ENCODE assay signal across 10 mouse cellular contexts in the genomic region with DNA sequence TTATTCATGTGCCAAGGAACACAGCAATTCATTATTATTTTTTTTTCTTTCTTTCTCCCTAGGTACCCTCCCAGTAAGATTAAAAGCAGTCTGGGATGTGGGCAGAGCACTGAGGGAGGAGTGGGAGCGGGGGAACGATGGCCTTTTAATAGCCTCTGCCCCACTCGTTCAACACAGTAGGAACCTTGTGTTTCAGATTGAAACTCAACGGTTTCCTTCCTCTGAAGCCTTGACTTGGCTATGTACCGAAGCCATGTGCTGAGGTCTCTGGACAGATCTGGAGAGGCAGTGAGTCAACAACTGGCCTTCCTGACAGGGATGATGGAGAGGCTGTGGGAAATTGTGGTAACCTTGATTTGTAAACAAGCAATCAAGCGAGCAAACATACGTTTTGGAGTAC.
DNase-seq lines count a peak whose midpoint lies in the region; ATAC-seq and TF ChIP-seq lines count a peak whose summit lies in the region.
"Had no signal": no experiment of that assay in that cellular context is flagged by ENCODE, and none has a peak within 500 bp of the region (broad histone marks: within the 10 kb centered on the region; RNA-seq: fewer than 3 reads in every experiment).

No protein-coding gene starts in this region.

- no peak for DNase-seq in lung, adult 2 months
- DNase-seq in kidney, adult 8-10 months = peak; percentile 5 to 18
- DNase-seq in yolk sac, embryonic 10.5 days (ENCODE audit: low spot score) = no peak
- DNase-seq in left cerebral cortex, postnatal 25 days (ENCODE audit: low spot score in 2 of 2) = no peak
- DNase-seq: cerebellum, postnatal 25 days had no signal

- no peak for ATAC-seq in lung, embryonic 15.5 days (ENCODE audit: borderline replicate concordance, extremely low read depth, low FRiP score, low TSS enrichment)
- ATAC-seq in embryonic facial prominence, embryonic 15.5 days (ENCODE audit: insufficient number of reproducible peaks, low FRiP score, low TSS enrichment, low read depth) = no peak
- ATAC-seq in stomach, embryonic 14.5 days (ENCODE audit: insufficient number of reproducible peaks, insufficient read depth, low FRiP score, low read depth) = no peak
- ATAC-seq in erythroblast, adult 5-6 weeks (replicated peaks; ENCODE audit: low FRiP score, poor library complexity, severe bottlenecking) = no peak
- ATAC-seq: Patski had no signal

- H3K4me2 ChIP-seq in lung, embryonic 15.5 days = no peak overlapping the region
- no peak overlapping the region for H3K4me2 ChIP-seq in embryonic facial prominence, embryonic 15.5 days (replicated peaks)
- no peak overlapping the region for H3K4me2 ChIP-seq in stomach, embryonic 14.5 days (replicated peaks; ENCODE audit: low read depth, low read length)

- H3K27me3 ChIP-seq in lung, embryonic 15.5 days = no peaks in the 10 kb centered on the region
- H3K27me3 ChIP-seq in embryonic facial prominence, embryonic 15.5 days = no peaks in the 10 kb centered on the region
- no peaks in the 10 kb centered on the region for H3K27me3 ChIP-seq in stomach, embryonic 14.5 days (ENCODE audit: control insufficient read depth, insufficient read depth, low read length)
- H3K27me3 ChIP-seq: Patski had no signal

- no peak overlapping the region for H3K9ac ChIP-seq in lung, embryonic 15.5 days
- no peak overlapping the region for H3K9ac ChIP-seq in embryonic facial prominence, embryonic 15.5 days
- no peak overlapping the region for H3K9ac ChIP-seq in stomach, embryonic 14.5 days (replicated peaks; ENCODE audit: low read depth, low read length)

- intact Hi-C loops in left cerebral cortex, postnatal 25 days (cut with DNase I) = no loop called here

- H3K36me3 ChIP-seq in lung, embryonic 15.5 days = no peaks in the 10 kb centered on the region
- no peaks in the 10 kb centered on the region for H3K36me3 ChIP-seq in embryonic facial prominence, embryonic 15.5 days
- no peaks in the 10 kb centered on the region for H3K36me3 ChIP-seq in stomach, embryonic 14.5 days (ENCODE audit: control insufficient read depth, insufficient read depth, low read length)

- WGBS in lung, embryonic 15.5 days = 23% methylated on average over 7 of the region's 7 CpGs
- WGBS in lung, adult 2 months = 30% methylated on average over 7 of the region's 7 CpGs
- WGBS in embryonic facial prominence, embryonic 15.5 days = 53% methylated on average over 7 of the region's 7 CpGs
- 48% methylated on average over 7 of the region's 7 CpGs for WGBS in stomach, embryonic 14.5 days

- H3K4me3 ChIP-seq in lung, embryonic 15.5 days = no peak overlapping the region
- H3K4me3 ChIP-seq in lung, adult 2 months (replicated peaks; ENCODE audit: extremely low read depth, low read depth, low read length) = no peak overlapping the region
- H3K4me3 ChIP-seq in embryonic facial prominence, embryonic 15.5 days (replicated peaks) = no peak overlapping the region
- no peak overlapping the region for H3K4me3 ChIP-seq in stomach, embryonic 14.5 days (ENCODE audit: low read depth, low read length)

- TF ChIP-seq CTCF in lung, adult 2 months (IDR thresholded peaks at IDR 0.05; ENCODE audit: insufficient read depth, low read length) = no peak

- peaks cover 71% of the 10 kb centered on the region for H3K4me1 ChIP-seq in lung, embryonic 15.5 days
- peaks cover 5% of the 10 kb centered on the region; the same call in 1 of the 2 replicates for H3K4me1 ChIP-seq in lung, adult 2 months (ENCODE audit: control insufficient read depth, insufficient read depth, low read length)
- peaks cover 67% of the 10 kb centered on the region for H3K4me1 ChIP-seq in embryonic facial prominence, embryonic 15.5 days
- peaks cover 47% of the 10 kb centered on the region for H3K4me1 ChIP-seq in stomach, embryonic 14.5 days (ENCODE audit: control insufficient read depth, insufficient read depth, low read length)

- peak overlapping the region; percentile 94 for H3K27ac ChIP-seq in lung, embryonic 15.5 days
- peak overlapping the region; percentile 77 for H3K27ac ChIP-seq in embryonic facial prominence, embryonic 15.5 days (replicated peaks)
- peak overlapping the region; percentile 52 for H3K27ac ChIP-seq in stomach, embryonic 14.5 days (ENCODE audit: low read length)

- no peak for TF ChIP-seq POLR2A in lung, adult 2 months (IDR thresholded peaks at IDR 0.05; ENCODE audit: borderline replicate concordance, extremely low read depth, low read depth, low read length)

- H3K9me3 ChIP-seq in lung, embryonic 15.5 days = no peaks in the 10 kb centered on the region
- no peaks in the 10 kb centered on the region for H3K9me3 ChIP-seq in embryonic facial prominence, embryonic 15.5 days (replicated peaks)
- H3K9me3 ChIP-seq in stomach, embryonic 14.5 days (ENCODE audit: control insufficient read depth, low read depth, low read length) = no peaks in the 10 kb centered on the region

Comparison
In these comparisons a context has a peak if more than half of its experiments do, and no peak if none do; other contexts are left out.
1. DNase-seq: peak in kidney, adult 8-10 months (2 of 2); none in lung, adult 2 months (single experiment), yolk sac, embryonic 10.5 days (single experiment) and left cerebral cortex, postnatal 25 days (0 of 2).
2. Peak in every context shown above with its lines, with median percentiles within 50 percentile points of each other: H3K27ac ChIP-seq.